Mouse (Mus musculus) monocyte, adult 5-6 weeks (primary cell): ENCODE results near the gene Smim6. TPM values are rescaled to one million over a fixed set of nuclear protein-coding genes. Genes with fewer than 3 reads are reported as not detected.

ENCODE experiments used
- ATAC-seq: fragments of 153-309, 156-312 bp; replicated peaks from 2 replicates; pipeline ENCODE4 v1.8.0; 2017; ENCODE audit warnings: mild to moderate bottlenecking; ENCODE audit not compliant: low TSS enrichment, insufficient number of reproducible peaks, severe bottlenecking, poor library complexity, low FRiP score
- total RNA-seq: library from RNA; stranded (forward); fragments of 200-1000, 200-491, 200-594 nt; gene quantifications from 3 replicates; pipeline ENCODE4 v1.2.3, GENCODE M21; 2017

Smim6 gene
- 0.49 TPM in 1 of 3 replicates, not detected in the others for total RNA-seq

DNA sequence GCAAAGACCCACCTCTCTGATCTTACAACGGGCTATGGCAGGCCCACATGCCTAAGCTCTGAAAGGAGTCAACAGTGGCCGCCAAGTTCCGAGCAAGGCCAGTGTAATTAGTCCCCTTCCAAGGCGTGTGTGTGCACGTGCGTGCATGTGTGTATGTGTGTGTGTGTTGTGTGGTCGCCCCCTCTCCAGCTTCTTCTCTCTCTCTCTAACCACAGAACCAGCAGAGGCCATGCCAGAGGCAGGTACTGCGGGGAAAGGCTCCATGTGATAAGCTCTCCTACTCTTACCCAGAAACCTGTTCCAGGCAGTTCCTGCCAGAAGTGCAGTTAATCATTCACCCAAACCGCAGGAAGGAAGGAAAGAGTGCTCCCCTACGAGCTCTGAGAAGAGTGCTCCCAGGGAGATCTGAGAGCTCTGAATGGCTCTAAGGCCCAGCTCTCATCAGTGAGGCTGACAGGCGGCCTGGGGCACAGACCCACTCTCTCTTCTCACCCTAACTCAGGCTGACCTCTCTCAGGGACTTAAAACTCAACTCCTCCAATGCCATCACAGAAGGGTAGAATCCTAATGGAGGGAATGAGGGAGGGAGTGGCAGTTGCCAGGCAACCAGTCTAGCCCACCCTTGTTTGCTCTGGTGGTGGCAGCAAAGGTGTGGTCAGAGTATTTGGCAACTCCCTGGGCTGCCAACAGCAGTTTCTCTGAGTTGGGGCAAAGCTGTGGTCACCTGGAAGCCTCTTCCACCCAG, at the start of gene Smim6:
Smim6 (plus strand) TSS at position 386 of the 745 bp plus-strand sequence.
- no peak for ATAC-seq

DNA sequence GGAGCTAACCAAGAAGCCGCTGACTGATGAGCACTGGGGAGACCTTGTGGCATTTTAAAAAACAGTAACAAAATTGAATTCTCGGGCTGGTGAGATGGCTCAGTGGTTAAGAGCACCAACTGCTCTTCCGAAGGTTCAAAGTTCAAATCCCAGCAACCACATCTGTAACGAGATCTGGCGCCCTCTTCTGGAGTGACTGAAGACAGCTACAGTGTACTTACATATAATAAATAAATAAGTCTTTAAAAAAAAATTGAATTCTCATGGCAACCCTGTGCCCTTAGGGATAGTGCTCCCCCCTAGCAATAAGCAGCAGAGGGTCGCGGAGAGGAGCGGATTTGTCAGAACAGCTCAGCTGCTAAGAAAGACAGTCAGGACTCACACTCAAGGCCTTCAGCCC, 47.9 kb upstream of the Smim6 start:
- no peak for ATAC-seq

DNA sequence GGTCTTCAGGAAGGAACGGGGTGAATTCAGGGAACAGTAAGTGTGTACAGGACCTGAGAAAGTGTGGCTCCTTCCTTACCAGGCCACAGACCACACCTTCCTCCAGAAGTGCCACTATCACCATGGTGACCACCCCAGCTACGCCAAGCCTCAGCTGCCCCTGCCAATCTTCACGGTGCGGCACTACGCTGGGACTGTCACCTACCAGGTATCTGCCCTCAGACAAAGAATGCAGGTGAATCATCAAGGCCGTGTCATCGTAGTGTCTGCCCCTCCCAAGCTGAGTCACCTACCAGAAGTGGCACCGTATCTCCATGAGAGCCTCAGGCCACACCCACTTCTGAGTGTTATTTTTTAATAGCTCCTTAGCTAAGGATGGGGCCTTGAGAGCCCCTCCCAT, 42.4 kb upstream of the Smim6 start:
- ATAC-seq = no peak; the same call in 1 of the 2 replicates

DNA sequence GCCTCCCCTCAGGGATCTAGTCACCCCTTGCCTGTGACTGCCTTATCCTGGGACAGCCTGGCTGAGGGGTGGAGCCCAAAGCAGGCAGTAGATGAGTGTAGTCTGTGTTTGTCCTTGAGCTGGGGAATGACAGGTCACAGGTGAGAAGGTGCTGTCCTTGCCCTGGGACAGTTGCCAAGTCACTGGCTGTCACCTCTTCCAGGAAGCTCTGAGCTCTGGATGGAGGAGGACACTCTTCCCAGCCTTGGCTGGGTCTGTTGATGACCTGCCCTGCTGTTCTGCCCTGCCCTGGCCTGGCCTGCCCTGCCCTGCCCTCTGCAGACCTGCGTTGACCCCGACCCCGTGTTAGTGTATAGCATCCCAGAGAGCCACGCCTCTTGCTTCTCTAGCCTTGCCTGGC, 39.4 kb upstream of the Smim6 start:
- no peak for ATAC-seq

DNA sequence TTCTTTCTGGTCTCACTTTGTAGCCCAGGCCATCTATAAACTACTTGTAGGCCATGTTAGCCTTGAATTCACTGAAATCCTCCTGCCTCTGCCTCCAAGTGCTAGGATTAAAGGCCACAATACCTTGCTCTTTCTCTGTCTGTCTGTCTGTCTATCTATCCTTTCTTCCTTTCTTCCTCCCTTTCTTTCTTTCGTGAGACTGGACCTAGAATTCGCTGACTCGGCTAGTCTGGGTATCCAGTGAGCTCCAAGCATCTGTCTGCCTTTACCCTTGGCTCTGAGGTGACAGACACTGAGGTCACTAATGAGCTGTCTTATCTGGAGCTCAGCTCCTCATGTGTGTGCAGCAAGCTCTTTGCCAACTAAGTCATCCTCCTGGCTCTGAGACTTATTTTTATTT, 35.9 kb upstream of the Smim6 start:
- no peak for ATAC-seq

DNA sequence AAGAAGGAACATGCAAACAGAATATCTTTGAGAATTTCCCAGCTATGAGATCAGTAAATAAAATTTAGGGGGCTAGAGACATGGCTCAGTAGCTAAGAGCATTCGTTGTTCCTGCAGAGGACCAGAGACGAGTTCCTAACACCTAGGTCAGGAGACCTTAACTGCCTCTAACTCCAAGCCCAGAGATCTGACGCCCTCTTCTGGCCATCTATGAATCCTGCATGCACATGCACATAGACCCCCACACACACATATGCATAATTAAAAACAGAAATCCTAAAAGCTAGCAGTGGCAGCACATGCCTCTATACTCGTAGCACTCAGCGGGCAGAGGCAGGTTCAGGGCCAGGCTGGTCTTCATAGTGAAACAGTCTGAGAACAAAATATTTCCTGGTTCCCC, 35.4 kb upstream of the Smim6 start:
- no peak for ATAC-seq

DNA sequence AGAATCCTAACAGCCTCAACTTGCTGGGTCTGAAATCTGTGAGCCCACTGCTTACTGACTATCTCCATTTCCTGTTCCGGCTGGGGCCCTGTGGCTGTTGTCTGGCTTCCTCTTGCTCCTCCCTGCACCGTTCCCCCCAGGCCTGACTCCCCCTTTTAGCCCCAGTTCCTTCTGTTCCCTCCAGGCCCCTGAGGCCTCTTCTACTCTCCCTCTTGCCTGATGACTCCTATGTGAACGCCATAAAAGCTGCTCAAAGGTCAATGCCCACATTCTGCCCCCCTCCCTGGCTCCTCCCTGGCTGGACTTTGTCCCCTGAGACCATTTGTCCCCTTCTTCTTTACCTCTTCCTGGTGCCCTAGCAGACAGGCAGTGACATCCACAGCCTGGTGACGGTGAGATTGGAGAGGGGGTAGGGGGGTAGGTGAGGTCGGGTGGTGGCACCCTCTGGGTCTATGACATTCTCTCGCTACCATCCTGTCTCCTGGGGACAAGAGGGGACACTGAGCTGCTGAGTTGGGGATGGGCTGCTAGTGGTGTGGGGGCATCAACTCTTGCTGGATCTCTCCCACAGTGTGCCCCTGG, 34.6 kb upstream of the Smim6 start:
- no peak for ATAC-seq

DNA sequence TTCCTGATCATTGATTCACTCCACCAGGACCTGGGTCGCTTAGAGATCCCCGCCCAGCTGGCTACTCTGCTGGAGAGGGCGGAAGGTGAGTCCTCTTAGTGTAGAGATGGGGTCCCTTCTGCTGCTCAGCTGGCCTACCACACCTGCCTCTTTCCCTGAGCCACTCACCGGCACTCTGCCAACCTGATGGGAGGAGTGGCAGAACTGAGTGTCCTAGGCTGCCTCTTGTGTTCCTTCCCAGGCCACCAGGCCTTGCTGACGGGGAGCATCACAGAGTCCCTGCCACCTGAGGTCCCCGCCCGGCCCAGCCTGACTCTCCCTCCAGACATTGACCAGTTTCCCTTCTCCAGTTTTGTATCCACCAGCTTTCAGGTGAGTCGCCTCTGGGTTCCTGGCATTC, 33.7 kb upstream of the Smim6 start:
- ATAC-seq = no peak

DNA sequence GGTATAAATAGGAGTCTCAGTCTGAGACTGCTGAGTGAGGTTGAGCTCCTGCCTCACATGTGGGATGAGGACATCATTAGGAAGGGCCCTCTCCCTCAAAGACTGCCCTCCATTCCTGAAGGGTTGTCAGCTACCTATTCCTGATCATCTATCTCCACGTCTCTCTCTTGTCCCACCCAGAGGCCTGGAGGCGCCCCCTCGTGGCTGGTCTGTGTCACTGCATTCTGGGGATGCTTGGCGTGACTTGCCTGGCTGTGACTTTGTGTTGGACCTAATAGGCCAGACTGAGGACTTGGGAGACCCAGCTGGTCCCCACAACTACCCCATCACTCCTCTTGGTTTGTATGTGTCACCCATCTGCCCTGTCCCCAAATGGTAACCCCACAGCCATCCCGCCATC, 30.8 kb upstream of the Smim6 start:
- ATAC-seq = peak; percentile 68

DNA sequence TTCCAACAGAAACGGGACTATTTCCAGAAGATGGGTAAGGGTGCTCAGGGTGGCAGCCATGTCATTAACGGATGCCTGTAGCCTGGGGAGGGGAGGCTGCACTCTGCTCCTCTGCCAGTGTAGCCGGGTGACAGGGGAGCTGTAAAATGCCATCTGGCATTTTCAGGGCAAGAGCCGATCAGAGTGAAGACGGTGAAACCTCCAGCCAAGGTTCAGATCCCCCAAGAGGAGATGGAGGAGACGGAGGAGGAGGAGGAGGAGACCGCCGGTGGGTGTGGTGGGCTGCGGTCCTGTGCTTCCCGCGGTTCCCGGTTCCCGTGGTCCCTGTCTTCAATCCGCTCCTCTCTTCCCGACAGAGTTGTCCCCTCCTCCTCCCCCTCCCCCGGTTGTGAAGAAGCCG, 28.6 kb upstream of the Smim6 start:
- no peak for ATAC-seq

DNA sequence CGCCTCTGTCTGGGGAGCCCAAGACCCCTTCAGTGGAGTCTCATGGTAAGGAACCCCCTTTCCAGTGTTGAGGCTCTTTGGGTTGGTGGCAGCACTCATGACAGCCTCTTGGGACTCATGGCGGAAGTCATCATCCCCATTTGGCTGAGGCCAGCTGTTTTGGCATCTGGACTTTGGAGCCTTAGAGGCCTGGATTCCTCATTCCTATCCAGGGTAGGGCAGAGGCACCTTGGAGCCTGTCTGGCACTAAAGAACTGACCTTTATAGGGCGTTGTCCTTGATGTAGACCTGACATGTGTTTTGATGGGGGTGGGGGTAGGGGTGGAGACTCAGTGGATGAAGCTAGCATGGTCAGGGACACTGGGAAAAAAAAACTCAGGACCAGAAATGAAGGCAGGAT, 27.5 kb upstream of the Smim6 start:
- no peak for ATAC-seq

DNA sequence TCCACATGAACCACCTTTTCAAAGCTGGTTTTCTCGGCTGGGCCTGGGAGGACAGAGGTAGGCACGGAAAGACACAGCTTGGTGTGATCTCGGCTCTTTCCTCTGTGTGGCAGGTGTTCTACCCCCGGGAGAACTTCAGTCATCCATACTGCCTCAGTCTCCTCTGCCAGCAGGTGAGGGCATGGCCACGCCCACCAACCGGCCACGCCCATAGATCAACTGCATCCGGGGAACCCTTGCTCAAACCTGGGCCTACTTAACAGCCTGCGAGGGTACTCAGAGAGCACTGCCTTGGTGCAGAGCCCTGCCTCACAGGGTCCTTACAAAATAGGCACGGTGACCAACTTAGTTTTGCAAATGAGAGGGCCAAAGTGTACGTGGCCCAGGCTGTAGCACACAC, 26.5 kb upstream of the Smim6 start:
- ATAC-seq = no peak

DNA sequence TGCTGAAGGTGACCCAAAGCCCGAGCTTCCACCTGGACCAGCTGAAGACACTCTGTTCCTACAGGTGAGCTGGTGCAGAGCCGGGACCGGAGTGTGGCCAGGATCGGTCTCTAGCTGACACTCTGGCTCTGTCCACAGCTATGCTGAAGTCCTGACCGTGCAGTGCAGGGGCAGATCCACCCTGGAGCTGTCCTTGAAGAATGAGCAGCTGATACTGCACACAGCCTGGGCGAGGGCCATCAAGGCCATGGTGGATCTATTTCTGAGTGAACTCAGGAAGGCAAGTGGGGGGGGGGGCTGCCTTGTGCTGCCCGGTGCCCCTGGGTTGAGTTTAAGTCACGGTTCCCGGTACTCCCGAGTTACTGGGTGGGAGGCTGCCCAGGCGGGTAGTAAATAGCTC, 25.4 kb upstream of the Smim6 start:
- no peak for ATAC-seq

DNA sequence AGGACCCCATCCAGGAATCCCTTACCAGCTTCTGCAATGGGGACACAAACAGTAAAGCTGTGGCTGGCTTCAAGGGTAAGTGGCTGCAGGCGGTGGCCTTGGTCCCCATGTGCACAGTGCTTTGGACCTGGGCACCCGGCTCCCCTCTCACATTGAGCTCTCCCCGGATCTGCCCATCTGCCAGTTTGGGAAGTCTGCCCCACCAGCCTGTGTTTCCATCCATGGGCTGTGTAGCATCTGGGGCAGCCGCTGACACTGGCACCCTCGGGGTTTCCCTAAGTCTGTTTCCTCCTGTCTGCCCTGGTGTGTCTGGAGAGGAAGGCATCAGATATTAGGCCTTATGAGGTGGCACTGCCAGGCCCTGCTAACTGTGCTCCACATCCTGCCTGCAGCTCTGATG, 23.8 kb upstream of the Smim6 start:
- ATAC-seq = no peak

DNA sequence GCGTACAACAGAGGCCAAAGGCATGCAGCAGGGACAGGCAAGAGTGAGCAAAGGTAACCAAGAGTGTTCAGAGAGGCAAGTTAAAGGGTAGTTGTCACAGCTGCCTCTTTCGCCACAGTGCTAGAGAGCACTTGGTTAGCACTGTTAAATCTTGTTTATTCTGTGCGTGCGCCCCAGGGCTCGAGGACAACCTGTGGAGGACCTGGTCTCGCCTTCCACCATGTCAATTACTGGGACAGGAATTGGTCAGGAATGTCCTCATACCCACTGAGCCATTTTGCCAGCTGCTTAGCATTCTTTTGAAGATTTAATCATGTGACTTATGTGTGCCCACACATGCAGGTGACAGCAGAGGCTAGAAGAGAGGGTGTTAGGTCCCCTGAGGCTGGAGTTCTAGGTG, 22.7 kb upstream of the Smim6 start:
- no peak for ATAC-seq

DNA sequence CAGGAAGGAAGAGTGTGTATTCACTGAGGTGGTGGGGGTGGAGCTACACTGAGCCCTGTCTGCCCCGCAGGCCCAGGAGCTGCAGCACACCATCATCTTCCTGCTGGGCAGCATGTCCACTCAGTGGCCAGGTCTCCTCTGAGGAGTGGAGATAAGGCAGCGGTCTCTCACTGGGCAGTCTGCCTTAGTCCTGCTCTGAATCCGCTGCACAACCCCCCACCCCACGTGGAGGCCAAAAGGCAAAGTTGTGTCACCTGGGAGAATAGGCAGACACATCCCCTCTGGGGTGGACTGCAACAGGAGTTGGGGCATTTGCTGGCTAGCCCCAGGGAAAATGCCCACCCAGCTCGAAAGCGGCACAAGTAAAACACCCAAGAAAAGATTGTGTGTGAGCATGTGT, 19.6 kb upstream of the Smim6 start:
- ATAC-seq = no peak

DNA sequence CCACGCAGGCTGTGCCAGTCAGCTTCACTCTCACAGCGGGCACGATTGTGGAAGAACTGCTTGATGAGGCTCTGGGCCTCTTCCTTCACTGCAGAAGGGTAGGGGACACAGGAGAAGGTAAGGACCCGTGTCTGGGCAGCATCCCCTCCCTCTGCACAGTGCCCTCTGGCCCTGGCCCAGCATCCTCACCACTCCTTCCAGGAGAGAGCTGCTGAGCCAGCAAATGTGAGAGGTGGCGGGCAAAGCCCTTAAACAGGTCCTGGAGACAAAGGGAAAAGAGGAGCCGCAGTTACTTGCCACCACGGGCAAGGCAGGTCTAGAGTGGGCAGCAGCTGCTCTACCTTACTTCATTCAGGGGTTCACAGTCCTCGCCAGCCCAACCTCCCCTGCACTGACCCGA, 18.7 kb upstream of the Smim6 start:
- no peak for ATAC-seq

DNA sequence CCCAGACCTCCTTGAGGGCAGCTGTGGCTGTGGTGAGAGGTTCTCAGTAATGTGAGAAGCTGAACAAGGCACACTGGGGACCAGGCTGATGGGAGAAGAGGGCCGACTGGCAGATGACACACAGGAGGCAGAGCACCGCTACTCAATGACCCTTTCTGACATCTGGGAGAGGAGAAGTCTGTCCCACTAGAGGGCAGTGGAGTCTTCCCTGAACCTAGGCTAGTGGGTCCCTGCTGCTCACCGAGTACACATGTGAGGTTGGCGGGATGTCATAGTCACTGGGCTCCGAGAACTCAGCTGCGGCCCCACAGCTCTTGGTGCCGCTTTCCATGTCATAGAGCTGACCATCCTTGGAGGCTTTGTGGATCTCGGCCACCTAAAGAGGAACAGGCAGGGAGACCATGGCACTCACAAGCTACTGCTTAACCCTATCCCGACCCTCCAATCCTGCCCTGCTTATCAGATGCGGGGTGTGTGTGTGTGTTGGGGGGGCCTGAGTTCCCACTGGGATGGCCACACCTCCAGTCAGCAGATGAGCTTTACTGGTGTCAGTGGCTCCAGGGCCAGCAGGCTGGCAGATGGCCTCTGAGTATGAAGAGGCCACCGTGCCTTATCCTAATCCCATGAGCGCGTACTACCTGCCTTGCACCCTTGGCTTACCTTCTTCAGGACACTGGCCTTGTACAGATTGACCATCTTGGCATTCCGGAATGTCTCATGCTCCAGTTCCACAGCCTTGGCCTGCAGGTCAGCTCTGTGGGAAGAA, 16.9 kb upstream of the Smim6 start:
- ATAC-seq = no peak

DNA sequence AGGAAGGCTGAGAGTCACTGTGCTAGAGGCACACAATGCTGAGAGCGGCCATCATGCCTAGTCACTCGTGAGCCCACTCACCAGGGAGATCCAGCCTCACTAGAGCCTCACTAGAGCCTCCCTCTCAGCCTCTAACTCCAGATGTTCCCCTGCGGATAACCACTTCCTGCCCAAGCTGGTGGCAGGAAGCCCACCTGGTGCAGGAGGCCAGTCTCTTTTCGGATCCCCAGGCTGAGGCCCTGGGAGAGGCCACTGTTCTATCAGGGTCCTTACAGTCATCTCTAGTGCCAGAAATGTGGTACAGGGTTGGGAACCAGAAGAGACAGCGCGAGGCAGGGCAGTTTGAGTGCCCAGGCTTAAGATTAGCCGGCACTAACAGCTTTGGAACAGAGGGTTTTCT, 13.4 kb upstream of the Smim6 start:
- ATAC-seq = no peak

DNA sequence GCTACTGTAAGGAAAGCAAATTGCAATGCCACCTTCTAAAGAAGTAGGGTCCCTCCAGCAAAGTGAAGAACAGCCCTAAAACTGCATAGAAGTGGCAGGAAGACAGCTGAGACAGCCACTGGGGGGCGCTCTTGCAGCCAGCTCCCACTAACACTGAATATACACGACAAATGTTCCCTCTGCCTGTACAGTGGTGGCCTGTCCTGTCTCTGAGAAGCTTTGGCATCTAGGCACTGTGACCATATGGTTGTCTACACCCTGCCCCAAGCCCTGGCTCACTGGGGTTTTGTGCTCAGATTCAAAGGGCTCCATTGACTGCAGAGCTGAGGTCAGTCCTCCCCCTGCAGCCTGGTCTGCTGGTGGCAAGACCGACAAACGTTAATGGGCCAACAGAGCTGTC, 12.9 kb upstream of the Smim6 start:
- ATAC-seq = 0 out of 2 replicates have a peak, but pooled peaks have one; percentile 9
